Mouse (Mus musculus) lung, postnatal 14 days (tissue): Measurements from ENCODE around the gene Bard1.

Experiments used
- DNase-seq: peaks from one replicate; pipeline ENCODE4 v3.0.0; 2021

The Bard1 gene

DNA sequence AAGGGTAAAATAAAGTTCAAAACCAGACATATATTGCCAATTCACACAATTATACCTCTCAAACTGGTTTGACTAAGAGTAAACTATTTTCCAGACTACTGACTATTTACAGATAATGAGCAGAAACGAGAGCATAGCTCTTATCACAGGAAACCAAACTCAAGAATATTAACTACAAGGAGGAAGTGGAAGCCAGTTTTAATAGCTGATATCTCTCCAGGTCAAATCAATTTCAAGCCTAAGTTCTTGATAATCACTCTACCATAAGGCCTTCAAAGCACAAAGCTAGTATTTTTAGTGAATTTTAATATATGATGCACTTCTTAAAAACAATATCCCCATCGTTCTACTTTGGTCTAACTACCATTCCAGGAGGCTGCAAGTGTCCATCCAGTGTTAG lies 57.8 kb downstream of the Bard1 start:
- DNase-seq = no peak

DNA sequence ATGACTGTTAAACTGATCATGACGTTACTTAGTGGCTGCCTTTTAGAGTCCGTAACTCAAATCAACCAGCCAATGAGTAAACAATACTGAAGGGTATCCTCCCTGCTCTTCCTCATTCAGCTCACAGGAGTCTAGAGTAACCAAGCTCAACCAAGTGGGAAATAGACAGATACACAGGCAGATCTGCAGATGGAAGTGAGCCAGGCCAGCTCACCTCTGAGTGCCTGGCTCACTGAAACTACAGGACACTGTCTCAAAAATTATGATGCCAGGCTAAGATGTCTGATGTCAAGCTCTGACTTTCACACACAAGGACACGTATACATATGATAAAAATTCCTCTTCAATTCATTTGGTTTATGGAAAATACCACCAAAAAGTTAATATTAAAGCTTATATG lies 59.0 kb downstream of the Bard1 start:
- DNase-seq = no peak

GRCm38 (mm10) chr1:71036999-71037398 lies 65.9 kb downstream of the Bard1 start:
- no peak for DNase-seq

GRCm38 (mm10) chr1:71035565-71035964 lies 67.4 kb downstream of the Bard1 start:
- DNase-seq = no peak

DNA sequence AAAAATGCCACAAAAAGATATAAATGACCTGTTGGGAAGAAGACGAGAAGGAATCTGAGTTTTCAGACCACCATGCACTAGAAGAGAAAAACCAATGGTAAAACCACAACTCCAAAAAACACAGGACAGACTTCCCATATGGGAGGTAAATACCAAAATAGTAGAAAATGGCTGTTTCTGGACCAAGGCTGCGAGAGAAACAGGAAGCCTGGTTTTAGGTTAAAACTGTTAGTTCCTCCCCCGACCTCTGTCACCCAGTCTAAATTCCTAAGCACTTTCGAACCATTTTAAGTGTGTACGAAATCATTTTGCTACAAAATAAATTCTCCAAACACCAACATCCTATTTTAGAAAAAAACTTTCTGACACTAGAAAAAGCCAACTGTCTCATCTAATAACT lies 80.2 kb downstream of the Bard1 start:
- DNase-seq = no peak

DNA sequence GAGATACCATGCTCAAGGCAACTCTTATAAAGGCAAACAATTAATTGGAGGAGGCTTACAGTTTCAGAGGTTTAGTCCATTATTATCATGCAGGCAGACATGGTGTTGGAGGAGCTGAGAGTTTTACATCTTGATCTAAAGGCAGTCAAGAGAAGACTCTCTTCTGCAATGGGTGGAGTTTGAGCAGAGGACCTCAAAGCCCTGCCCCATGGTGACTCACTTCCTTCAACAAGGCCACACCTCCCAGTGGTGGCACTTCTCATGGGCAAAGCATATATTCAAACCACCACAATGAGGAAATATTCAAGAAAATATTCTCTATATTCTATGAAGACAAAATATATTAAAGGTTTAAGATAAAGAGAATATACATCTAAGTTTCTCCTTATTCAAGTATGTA lies 88.6 kb downstream of the Bard1 start:
- DNase-seq = no peak

DNA sequence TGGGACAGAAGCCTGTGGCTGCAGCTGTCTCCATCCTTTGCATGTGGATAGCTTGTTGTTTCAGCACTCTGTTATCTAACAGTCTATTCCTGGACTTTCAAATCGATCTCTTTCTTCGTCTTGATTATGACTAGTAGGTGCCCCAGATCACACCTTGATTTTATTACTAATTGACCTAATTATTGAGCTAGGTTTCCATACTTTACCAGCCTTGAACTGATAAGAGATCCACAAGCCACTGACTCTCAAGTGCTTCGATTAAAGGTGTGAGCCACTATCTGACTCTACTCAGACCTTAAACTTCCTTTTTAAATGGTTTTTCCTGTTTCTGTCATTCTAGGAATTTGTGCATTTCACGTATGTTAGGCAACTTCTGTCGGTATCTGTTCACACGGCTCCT lies 96.9 kb downstream of the Bard1 start:
- DNase-seq = no peak

- no peak for DNase-seq
Measured at GRCm38 (mm10) chr1:71004177-71004576, 98.8 kb downstream of the Bard1 start.

DNA sequence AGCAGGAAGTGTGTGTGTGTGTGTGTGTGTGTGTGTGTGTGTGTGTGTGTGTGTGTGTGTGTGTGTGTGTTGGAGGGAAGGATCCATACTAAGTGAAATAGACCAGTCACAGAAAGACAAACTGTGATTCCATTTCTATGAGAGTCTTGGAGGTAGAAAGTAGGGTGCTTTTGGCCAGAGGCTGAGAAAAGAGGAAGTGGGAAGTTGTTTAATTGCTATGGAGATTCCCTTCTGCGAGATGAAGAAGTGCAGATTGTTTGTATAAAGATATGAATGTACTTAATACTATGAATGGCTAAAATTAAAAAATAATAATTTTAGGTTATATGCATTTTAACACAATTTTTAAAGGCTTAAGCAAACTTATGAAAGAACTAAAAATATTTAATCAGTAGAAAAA lies 99.2 kb downstream of the Bard1 start:
- no peak for DNase-seq

DNA sequence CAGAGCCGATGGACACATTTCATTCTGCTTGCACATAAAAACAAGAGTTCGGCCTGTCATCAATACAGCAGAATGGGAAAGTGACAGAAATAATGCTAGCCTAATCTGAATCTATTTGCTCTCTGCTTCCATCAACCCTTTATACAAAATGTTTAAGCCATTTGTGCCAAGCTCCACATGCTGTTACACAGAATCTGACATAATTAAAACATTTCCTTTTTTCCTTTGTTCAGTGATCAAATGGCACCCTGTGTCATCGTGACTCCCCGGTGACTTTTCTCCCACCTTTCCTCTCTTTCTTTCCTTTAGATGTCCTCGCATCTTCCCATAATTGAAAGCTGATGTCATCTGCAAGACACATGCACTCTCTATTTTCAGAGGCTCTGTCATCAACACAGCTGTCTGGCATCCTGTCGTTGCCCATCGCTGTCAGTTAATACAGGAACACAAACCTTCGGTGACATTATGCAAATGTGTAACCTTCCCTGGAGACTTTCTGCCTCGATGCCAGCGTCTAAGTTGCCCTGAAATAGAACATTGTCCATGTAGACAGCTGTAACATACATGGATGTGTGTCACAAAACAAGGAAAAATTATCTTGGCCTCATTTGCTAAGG lies 105.5 kb downstream of the Bard1 start:
- no peak for DNase-seq

GRCm38 (mm10) chr1:70996766-70997165 lies 106.2 kb downstream of the Bard1 start:
- peak; percentile 11 for DNase-seq
